Mouse (Mus musculus): ENCODE data around the gene Ptk7.
A peak's percentile ranks its signal among the peaks of the same experiment; 100 is the strongest.

The Ptk7 gene

GRCm38 (mm10) chr17:46628791-46629684 is at the start of gene Ptk7:
Gene Ptk7, minus strand, starts transcription at chr17:46629504.
- DNase-seq (ENCODE audit: low spot score in 2 of 2) = peak; percentile 71 to 81

GRCm38 (mm10) chr17:46678911-46679310 is 49.6 kb upstream of the Ptk7 start:
- DNase-seq (ENCODE audit: low spot score in 2 of 2) = no peak

- no peak for DNase-seq (ENCODE audit: low spot score in 2 of 2)
These were observed 49.1 kb upstream of the Ptk7 start, which contains the start of gene Mea1 for GRCm38 (mm10) chr17:46678416-46678815. Gene Mea1, plus strand, starts transcription at chr17:46678793.

GRCm38 (mm10) chr17:46674530-46675283 is 45.4 kb upstream of the Ptk7 start:
- DNase-seq (ENCODE audit: low spot score in 2 of 2) = no peak

- DNase-seq (ENCODE audit: low spot score in 2 of 2) = peak; percentile 77 to 83
These were observed 44.7 kb upstream of the Ptk7 start, which contains the start of gene Rrp36 for GRCm38 (mm10) chr17:46673850-46674529. Gene Rrp36, minus strand, starts transcription at chr17:46674352.

GRCm38 (mm10) chr17:46669911-46670310 is 40.6 kb upstream of the Ptk7 start:
- DNase-seq (ENCODE audit: low spot score in 2 of 2) = no peak

- DNase-seq (ENCODE audit: low spot score in 2 of 2) = no peak
These were observed 38.4 kb upstream of the Ptk7 start for GRCm38 (mm10) chr17:46667712-46668111.

- no peak for DNase-seq (ENCODE audit: low spot score in 2 of 2)
These were observed 33.4 kb upstream of the Ptk7 start for GRCm38 (mm10) chr17:46662730-46663129.

- DNase-seq (ENCODE audit: low spot score in 2 of 2) = no peak
These were observed 32.7 kb upstream of the Ptk7 start for GRCm38 (mm10) chr17:46661981-46662380.

GRCm38 (mm10) chr17:46661351-46661750 is 32.0 kb upstream of the Ptk7 start:
- DNase-seq (ENCODE audit: low spot score in 2 of 2) = no peak

GRCm38 (mm10) chr17:46656054-46656453 is 26.8 kb upstream of the Ptk7 start:
- DNase-seq (ENCODE audit: low spot score in 2 of 2) = no peak

- DNase-seq (ENCODE audit: low spot score in 2 of 2) = no peak
These were observed 22.6 kb upstream of the Ptk7 start for GRCm38 (mm10) chr17:46651755-46652547.

- no peak for DNase-seq (ENCODE audit: low spot score in 2 of 2)
These were observed 22.0 kb upstream of the Ptk7 start for GRCm38 (mm10) chr17:46651292-46651691.

- DNase-seq (ENCODE audit: low spot score in 2 of 2) = peak; percentile 92
These were observed 21.1 kb upstream of the Ptk7 start, which contains the start of gene Cul7 for GRCm38 (mm10) chr17:46650232-46651031. Gene Cul7, plus strand, starts transcription at chr17:46650337.

- DNase-seq (ENCODE audit: low spot score in 2 of 2) = no peak
These were observed 20.5 kb upstream of the Ptk7 start for GRCm38 (mm10) chr17:46649811-46650210.

GRCm38 (mm10) chr17:46648436-46648835 is 19.1 kb upstream of the Ptk7 start:
- no peak for DNase-seq (ENCODE audit: low spot score in 2 of 2)

GRCm38 (mm10) chr17:46647279-46647678 is 18.0 kb upstream of the Ptk7 start:
- DNase-seq (ENCODE audit: low spot score in 2 of 2) = no peak

GRCm38 (mm10) chr17:46646322-46646662 is 17.0 kb upstream of the Ptk7 start:
- no peak for DNase-seq (ENCODE audit: low spot score in 2 of 2)

- DNase-seq (ENCODE audit: low spot score in 2 of 2) = peak; percentile 99
These were observed 16.4 kb upstream of the Ptk7 start, which contains the start of the genes Klc4 and Mrpl2 for GRCm38 (mm10) chr17:46645561-46646321. Gene Klc4, minus strand, starts transcription at chr17:46646022. Gene Mrpl2, plus strand, starts transcription at chr17:46646229.

Data from thymus, postnatal 10 days (tissue).